Mouse (Mus musculus) spleen, adult 2 months (tissue): ENCODE results near the gene Hdac5. TPM values are rescaled to one million over a fixed set of nuclear protein-coding genes. Genes with fewer than 3 reads are reported as not detected.
A peak's percentile ranks its signal among the peaks of the same experiment; 100 is the strongest.

ENCODE experiments used
- DNase-seq, 2 experiments: peaks; one replicate each; pipeline versions ENCODE4 v3.0.0 to v3.0.0-alpha.2; 2012 to 2021; ENCODE audit warnings: low spot score in 2 of 2, low read depth in 1 of 2
- H3K27ac ChIP-seq: fragments of 200-500 bp; 2 replicates; pipeline ENCODE4 v1.5.1; 2012; ENCODE audit warnings: low read length, inconsistent platforms; ENCODE audit not compliant: insufficient read depth
- H3K27me3 ChIP-seq: fragments of 200-500 bp; 2 replicates; pipeline ENCODE4 v1.6.1; 2012; ENCODE audit warnings: mild to moderate bottlenecking, moderate library complexity, low read length, inconsistent platforms; ENCODE audit not compliant: control insufficient read depth, insufficient read depth
- H3K36me3 ChIP-seq: fragments of 200-500 bp; 2 replicates; pipeline ENCODE4 v1.6.1; 2012; ENCODE audit warnings: mild to moderate bottlenecking, low read length, inconsistent platforms; ENCODE audit not compliant: control insufficient read depth, insufficient read depth
- H3K4me1 ChIP-seq: fragments of 200-500 bp; 2 replicates; pipeline ENCODE4 v1.6.1; 2011; ENCODE audit warnings: inconsistent platforms; ENCODE audit not compliant: control insufficient read depth, insufficient read depth, insufficient read length
- H3K4me3 ChIP-seq: fragments of 200-500 bp; 2 replicates; pipeline ENCODE4 v1.5.1; 2011; ENCODE audit warnings: mild to moderate bottlenecking, inconsistent platforms; ENCODE audit not compliant: insufficient read depth, insufficient read length; ENCODE audit errors: extremely low read depth
- CTCF ChIP-seq: fragments of 200-500 bp; IDR thresholded peaks from 2 replicates; pipeline ENCODE4 v1.5.1; 2011; ENCODE audit warnings: mild to moderate bottlenecking, inconsistent platforms; ENCODE audit not compliant: insufficient read depth, insufficient read length, insufficient replicate concordance; ENCODE audit errors: extremely low read depth
- POLR2A ChIP-seq: fragments of 200-500 bp; IDR thresholded peaks from 2 replicates; pipeline ENCODE4 v1.6.1; 2011; ENCODE audit warnings: low read depth, low read length, inconsistent platforms
- WGBS: fragments of 180-500 bp; shearing (Covaris S2); methylation state at CpG from one replicate; pipeline ENCODE4 v1.1.7; 2018; 5-methylcytosine and 5-hydroxymethylcytosine counted together
- polyA plus RNA-seq: library from polyadenylated mRNA; depleted of rRNA; stranded (reverse); fragments of >200 nt; gene quantifications from 2 replicates; pipeline ENCODE4 v1.2.3, GENCODE M21; 2012

Gene Hdac5
- polyA plus RNA-seq, 1 experiment: 71.9 TPM

DNA sequence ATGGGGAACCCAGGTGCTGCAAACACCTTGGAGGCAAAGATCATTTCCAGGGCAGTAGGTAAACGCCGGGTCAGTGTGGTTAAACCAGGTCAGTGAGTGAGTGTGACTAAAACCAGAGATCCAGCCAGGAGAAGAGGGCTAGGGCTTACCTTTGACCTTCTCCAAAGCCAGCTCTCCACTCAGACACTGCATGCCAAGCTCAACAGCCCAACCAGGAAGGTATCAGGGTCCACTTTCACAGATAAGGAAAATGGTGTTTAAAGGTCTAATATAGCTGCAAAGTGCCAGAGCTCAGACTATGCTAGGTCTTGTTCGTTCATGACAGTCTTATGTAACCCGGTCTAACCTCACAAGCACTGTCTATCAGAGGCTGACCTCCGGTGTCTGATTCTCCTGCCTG is 11.3 kb upstream of the Hdac5 start:
- no peak for TF ChIP-seq POLR2A
- TF ChIP-seq CTCF: no peak
- Histone ChIP-seq H3K4me1 (no peaks in the 10 kb centered on the region), H3K4me3 (no peak overlapping the region), H3K27ac (no peak overlapping the region), H3K27me3 (no peaks in the 10 kb centered on the region), H3K36me3 (no peaks in the 10 kb centered on the region)
- whole genome bisulfite sequencing: 87% methylated on average over 5 of the region's 5 CpGs
- DNase-seq: no peak

- Histone ChIP-seq H3K27ac (no peak overlapping the region), H3K4me1 (no peaks in the 10 kb centered on the region), H3K27me3 (no peaks in the 10 kb centered on the region), H3K36me3 (no peaks in the 10 kb centered on the region), H3K4me3 (no peak overlapping the region)
- DNase-seq: no peak
- WGBS: 88% methylated on average over 6 of the region's 6 CpGs
- TF ChIP-seq POLR2A: no peak
- no peak for TF ChIP-seq CTCF
Observed at GRCm38 (mm10) chr11:102240636-102241035, 10.7 kb upstream of the Hdac5 start.

DNA sequence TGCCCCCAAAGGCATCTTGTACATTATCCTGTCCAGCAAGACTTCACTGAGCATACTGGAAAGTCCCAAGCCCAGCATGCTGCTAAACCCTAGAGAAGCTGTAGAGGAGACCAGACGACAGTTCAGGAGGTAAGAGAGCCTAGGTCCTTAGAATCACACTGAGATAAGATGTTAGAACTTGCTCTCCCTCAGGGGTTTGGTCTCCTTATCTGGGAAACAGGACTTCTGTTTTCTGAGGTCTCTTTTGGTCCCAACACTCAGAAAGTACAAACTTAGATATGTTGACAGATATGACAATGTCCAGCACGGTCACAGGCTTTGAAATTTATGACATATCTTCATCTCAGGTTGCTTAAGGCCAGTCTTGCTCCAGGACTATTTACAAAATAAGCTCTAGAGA is 6.1 kb upstream of the Hdac5 start:
- no peak overlapping the region for H3K27ac ChIP-seq
- no peak for DNase-seq
- no peaks in the 10 kb centered on the region for H3K4me1 ChIP-seq
- no peaks in the 10 kb centered on the region for H3K36me3 ChIP-seq
- TF ChIP-seq POLR2A (no peak), CTCF (no peak)
- H3K27me3 ChIP-seq: no peaks in the 10 kb centered on the region
- WGBS: 67% methylated on average over 2 of the region's 2 CpGs
- no peak overlapping the region for H3K4me3 ChIP-seq

- under 1% methylated on average over 45 of the region's 47 CpGs for WGBS
- DNase-seq: no peak
Observed at GRCm38 (mm10) chr11:102229331-102229953, 524 bp downstream of the Hdac5 start.

DNA sequence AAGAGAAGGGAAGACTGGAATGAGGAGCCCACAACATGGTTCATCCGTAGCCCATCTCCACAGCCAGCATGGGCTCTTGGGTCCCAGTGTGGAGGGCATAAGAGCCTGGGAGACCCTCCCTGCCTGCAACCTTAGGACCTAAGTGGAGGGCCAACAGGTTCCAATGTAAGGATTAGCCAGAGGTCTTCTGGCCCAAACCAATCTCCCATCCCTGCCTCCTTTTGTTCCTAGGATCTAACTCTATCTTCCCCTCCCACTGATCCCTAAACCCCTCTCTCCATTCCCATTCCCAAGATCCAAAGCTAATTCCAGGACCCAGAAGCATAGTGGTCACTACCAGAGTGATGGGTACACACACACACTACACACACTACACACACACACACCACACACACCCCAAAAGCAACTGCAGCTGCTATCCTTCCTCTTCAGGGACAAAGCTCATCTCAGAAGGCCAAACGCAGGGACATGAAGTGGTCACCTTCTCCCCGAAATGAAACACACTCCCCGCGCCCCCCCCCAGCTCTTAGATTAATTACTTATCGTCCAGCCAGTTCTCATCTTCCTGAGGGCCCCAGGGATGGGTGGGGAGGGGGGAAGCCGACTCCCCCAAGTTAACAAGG is 1.2 kb downstream of the Hdac5 start:
- peaks cover 9% of the 10 kb centered on the region; the same call in 1 of the 2 replicates for H3K4me1 ChIP-seq

More at GRCm38 (mm10) chr11:102229331-102229953, 524 bp downstream of the Hdac5 start:
- Histone ChIP-seq H3K4me1 (peaks cover 9% of the 10 kb centered on the region; the same call in 1 of the 2 replicates), H3K4me3 (peak overlapping the region; percentile 69), H3K36me3 (0 out of 2 replicates have a peak, but pooled peaks cover under 1% of the 10 kb centered on the region), H3K27me3 (no peaks in the 10 kb centered on the region), H3K27ac (peak overlapping the region; percentile 61)
- TF ChIP-seq CTCF: no peak
- TF ChIP-seq POLR2A: no peak

DNA sequence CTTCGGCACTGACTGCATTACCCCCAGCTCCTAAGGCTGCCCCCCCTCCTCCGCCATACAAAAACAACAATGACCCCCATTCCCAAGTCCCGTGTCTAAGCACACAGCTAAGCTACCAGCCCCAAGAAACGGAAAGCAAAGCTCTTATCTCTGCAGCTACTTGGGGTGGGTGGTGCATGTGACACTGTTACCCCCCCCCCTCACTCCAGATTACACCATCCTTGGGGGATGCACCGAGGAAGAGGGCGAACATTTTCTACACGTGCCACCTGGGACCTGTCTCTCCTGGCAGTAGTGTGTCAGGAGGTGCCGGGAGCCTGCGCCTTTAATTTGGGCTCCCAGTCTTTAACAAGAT is 1.8 kb downstream of the Hdac5 start:
- Histone ChIP-seq H3K36me3 (0 out of 2 replicates have a peak, but pooled peaks cover 1% of the 10 kb centered on the region), H3K27ac (no peak overlapping the region), H3K4me3 (no peak overlapping the region), H3K27me3 (no peaks in the 10 kb centered on the region), H3K4me1 (peaks cover 9% of the 10 kb centered on the region; the same call in 1 of the 2 replicates)
- no peak for DNase-seq
- no peak for TF ChIP-seq CTCF
- no peak for TF ChIP-seq POLR2A
- 72% methylated on average over 9 of the region's 9 CpGs for WGBS

More for the DNA sequence above, 1.2 kb downstream of the Hdac5 start:
- Histone ChIP-seq H3K4me3 (peak overlapping the region; percentile 69), H3K36me3 (0 out of 2 replicates have a peak, but pooled peaks cover 1% of the 10 kb centered on the region), H3K27ac (no peak overlapping the region), H3K27me3 (no peaks in the 10 kb centered on the region)
- no peak for DNase-seq
- WGBS: 22% methylated on average over 7 of the region's 7 CpGs
- TF ChIP-seq POLR2A (no peak), CTCF (no peak)
